Mouse (Mus musculus): Measurements from ENCODE around the gene Csrnp3. TPM values are rescaled to one million over a fixed set of nuclear protein-coding genes. Genes with fewer than 3 reads are reported as not detected.

Csrnp3 gene
- polyA plus RNA-seq, 1 experiment from 2014 or later: not detected

DNA sequence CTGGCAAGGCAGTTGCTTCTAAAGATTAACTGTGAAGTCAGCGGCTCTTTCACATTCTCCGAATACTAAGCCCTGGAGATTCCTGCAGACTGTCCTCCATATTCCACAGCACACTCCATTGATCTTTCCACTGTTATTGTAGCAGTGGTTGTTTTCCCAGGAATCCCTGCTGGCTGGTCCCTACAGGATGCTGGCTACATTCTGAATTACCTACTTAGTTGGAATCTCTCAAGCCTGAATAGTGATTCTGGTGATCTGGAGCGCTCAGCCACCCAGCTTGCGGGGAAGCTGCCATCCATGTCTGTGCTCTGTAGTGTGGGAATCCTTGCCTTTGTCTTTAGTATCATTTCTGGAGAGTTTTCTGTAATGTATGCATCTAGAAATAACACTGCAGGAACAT is 51.5 kb downstream of the Csrnp3 start:
- no peak for DNase-seq
- WGBS (ENCODE audit: insufficient replicate concordance): 54% methylated on average over 4 of the region's 4 CpGs
- H3K36me3 ChIP-seq (replicated peaks; ENCODE audit: insufficient read depth, low read length): no peaks in the 10 kb centered on the region
- no peak overlapping the region for H3K27ac ChIP-seq (ENCODE audit: low read depth)
- no peak overlapping the region for H3K4me3 ChIP-seq (ENCODE audit: low read depth, low read length)
- no peak overlapping the region for H3K9ac ChIP-seq (replicated peaks)
- no peaks in the 10 kb centered on the region for H3K27me3 ChIP-seq (ENCODE audit: insufficient read depth, low read length)
- ATAC-seq: no peak
- no peaks in the 10 kb centered on the region for H3K4me1 ChIP-seq (ENCODE audit: insufficient read depth)
- TF ChIP-seq EP300 (IDR thresholded peaks at IDR 0.05; ENCODE audit: low read depth) (no peak), CTCF (IDR thresholded peaks at IDR 0.05; ENCODE audit: low read depth) (no peak)
- H3K9me3 ChIP-seq (ENCODE audit: low read length): no peaks in the 10 kb centered on the region
- H3K4me2 ChIP-seq (ENCODE audit: low read depth, low read length): no peak overlapping the region

DNA sequence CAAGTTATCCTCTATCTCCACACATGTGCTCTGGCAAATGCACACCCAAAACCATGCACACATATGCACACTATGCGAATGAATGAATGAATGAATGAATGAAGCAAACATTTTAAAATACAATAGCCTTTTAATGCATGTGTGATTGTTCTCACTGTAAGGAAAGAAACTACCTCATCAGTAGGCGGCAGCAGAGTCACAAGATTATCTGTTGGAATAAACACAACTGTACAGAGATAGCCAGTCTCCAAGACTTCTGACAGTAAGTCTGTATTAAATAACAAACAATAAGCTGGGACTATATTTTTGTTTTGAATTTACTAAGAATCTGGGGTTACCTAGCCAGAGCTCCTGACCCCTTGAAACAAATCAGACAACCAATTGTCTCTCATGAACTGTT is 53.9 kb downstream of the Csrnp3 start:
- no peaks in the 10 kb centered on the region for H3K9me3 ChIP-seq (ENCODE audit: low read length)
- no peaks in the 10 kb centered on the region for H3K27me3 ChIP-seq (ENCODE audit: insufficient read depth, low read length)
- H3K4me2 ChIP-seq (ENCODE audit: low read depth, low read length): no peak overlapping the region
- H3K27ac ChIP-seq (ENCODE audit: low read depth): no peak overlapping the region
- TF ChIP-seq CTCF (IDR thresholded peaks at IDR 0.05; ENCODE audit: low read depth) (no peak), EP300 (IDR thresholded peaks at IDR 0.05; ENCODE audit: low read depth) (no peak)
- DNase-seq (no peak), ATAC-seq (no peak)
- H3K9ac ChIP-seq (replicated peaks): no peak overlapping the region
- no peaks in the 10 kb centered on the region for H3K36me3 ChIP-seq (replicated peaks; ENCODE audit: insufficient read depth, low read length)
- H3K4me3 ChIP-seq (ENCODE audit: low read depth, low read length): no peak overlapping the region
- 72% methylated on average over 2 of the region's 2 CpGs for WGBS (ENCODE audit: insufficient replicate concordance)
- no peaks in the 10 kb centered on the region for H3K4me1 ChIP-seq (ENCODE audit: insufficient read depth)

DNA sequence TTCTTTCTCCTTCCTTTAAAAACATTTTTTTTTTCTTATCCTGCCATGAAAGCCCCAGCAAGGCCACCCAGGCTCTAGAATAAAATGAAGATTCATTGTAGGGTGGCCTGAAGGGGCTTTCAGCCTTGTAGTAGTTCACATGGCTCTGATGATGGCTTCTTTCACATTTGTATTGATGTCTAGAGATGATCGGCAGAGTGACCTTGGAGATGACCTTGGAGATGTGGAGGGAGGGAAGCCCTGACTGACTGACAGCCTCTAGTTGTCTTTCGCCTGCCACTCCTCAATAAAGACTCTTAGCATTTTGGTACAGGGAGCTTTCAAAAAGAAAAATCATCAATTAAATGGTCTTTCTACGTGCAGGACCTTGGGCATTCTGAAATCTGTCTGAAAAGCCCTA is 63.0 kb downstream of the Csrnp3 start:
- H3K9me3 ChIP-seq (ENCODE audit: low read length): no peaks in the 10 kb centered on the region
- WGBS (ENCODE audit: insufficient replicate concordance): 69% methylated on average over 3 of the region's 3 CpGs
- no peak overlapping the region for H3K4me2 ChIP-seq (ENCODE audit: low read depth, low read length)
- no peak overlapping the region for H3K27ac ChIP-seq (ENCODE audit: low read depth)
- no peaks in the 10 kb centered on the region for H3K36me3 ChIP-seq (replicated peaks; ENCODE audit: insufficient read depth, low read length)
- ATAC-seq: no peak
- DNase-seq: no peak
- H3K27me3 ChIP-seq (ENCODE audit: insufficient read depth, low read length): no peaks in the 10 kb centered on the region
- no peak overlapping the region for H3K4me3 ChIP-seq (ENCODE audit: low read depth, low read length)
- H3K9ac ChIP-seq (replicated peaks): no peak overlapping the region
- H3K4me1 ChIP-seq (ENCODE audit: insufficient read depth): no peaks in the 10 kb centered on the region
- TF ChIP-seq EP300 (IDR thresholded peaks at IDR 0.05; ENCODE audit: low read depth) (no peak), CTCF (IDR thresholded peaks at IDR 0.05; ENCODE audit: low read depth) (no peak)

DNA sequence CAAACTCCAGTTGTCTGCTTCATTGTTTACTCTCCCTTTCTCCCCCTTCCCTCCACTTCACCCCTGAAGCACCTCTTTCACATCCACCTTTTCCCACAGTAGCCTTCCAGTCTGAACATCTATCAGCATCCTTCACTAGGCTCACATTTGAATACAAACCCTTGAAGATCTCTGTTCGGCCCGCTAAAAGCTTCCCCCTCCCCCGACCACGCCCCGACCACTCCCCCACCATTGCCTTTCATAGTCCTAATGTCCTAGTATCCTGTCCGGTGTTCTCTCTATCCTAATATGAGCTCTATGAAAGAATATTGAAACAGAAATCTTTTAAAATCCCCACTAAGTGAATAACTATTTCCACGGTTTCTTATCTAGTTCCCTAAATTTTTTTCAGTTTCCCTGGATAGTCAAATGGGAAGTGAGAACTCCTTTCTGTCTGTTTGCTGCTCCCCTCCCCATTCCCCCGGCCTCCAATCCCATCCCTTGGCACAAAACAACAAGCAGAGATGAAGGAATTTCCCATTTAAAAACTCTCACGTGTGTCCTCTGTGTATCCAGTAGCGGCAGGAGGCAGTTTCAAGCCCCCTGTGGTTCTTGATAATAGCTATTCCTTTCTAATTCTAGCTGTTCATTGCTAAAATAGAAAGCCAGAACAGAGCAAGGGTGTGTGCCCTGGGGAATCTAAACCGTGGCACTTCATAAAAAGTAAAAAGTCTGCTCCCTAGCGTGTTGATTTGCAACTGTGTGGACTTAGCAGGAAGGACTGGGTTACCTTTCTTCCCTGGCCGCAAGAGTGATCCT is 64.4 kb downstream of the Csrnp3 start:
- no peak overlapping the region for H3K4me3 ChIP-seq (ENCODE audit: low read depth, low read length)
- H3K9me3 ChIP-seq (ENCODE audit: low read length): no peaks in the 10 kb centered on the region
- no peaks in the 10 kb centered on the region for H3K36me3 ChIP-seq (replicated peaks; ENCODE audit: insufficient read depth, low read length)
- H3K27ac ChIP-seq (ENCODE audit: low read depth): no peak overlapping the region
- no peaks in the 10 kb centered on the region for H3K4me1 ChIP-seq (ENCODE audit: insufficient read depth)
- no peak overlapping the region for H3K4me2 ChIP-seq (ENCODE audit: low read depth, low read length)
- TF ChIP-seq EP300 (IDR thresholded peaks at IDR 0.05; ENCODE audit: low read depth) (no peak), CTCF (IDR thresholded peaks at IDR 0.05; ENCODE audit: low read depth) (no peak)
- no peaks in the 10 kb centered on the region for H3K27me3 ChIP-seq (ENCODE audit: insufficient read depth, low read length)
- WGBS (ENCODE audit: insufficient replicate concordance): 31% methylated on average over 13 of the region's 13 CpGs
- no peak for DNase-seq
- no peak for ATAC-seq
- no peak overlapping the region for H3K9ac ChIP-seq (replicated peaks)

DNA sequence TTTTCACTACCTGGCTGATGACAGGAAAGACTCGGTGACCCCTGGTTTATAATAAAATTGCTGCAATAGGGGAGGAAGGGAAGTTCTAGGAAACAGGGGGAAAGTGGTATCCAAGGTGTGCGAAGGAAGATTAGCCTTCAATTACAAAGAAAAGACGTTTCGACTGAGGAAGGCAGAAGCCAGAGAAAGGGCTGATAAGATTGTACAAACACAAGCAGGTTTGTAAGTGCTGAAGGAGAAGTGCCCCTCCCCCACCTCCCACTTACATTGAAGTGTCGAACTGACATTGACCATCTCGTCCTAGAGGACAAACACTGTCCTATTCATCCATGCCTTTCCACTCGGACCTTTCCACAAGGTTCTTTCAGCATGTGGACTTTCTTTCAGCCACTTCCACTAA is 70.4 kb downstream of the Csrnp3 start:
- no peak for ATAC-seq
- WGBS (ENCODE audit: insufficient replicate concordance): 29% methylated on average over 7 of the region's 7 CpGs
- Histone ChIP-seq H3K27ac (ENCODE audit: low read depth) (no peak overlapping the region), H3K9ac (replicated peaks) (no peak overlapping the region), H3K4me2 (ENCODE audit: low read depth, low read length) (no peak overlapping the region), H3K9me3 (ENCODE audit: low read length) (no peaks in the 10 kb centered on the region), H3K4me3 (ENCODE audit: low read depth, low read length) (no peak overlapping the region), H3K4me1 (ENCODE audit: insufficient read depth) (no peaks in the 10 kb centered on the region), H3K27me3 (ENCODE audit: insufficient read depth, low read length) (no peaks in the 10 kb centered on the region), H3K36me3 (replicated peaks; ENCODE audit: insufficient read depth, low read length) (no peaks in the 10 kb centered on the region)
- no peak for DNase-seq
- TF ChIP-seq EP300 (IDR thresholded peaks at IDR 0.05; ENCODE audit: low read depth): no peak
- TF ChIP-seq CTCF (IDR thresholded peaks at IDR 0.05; ENCODE audit: low read depth): no peak

DNA sequence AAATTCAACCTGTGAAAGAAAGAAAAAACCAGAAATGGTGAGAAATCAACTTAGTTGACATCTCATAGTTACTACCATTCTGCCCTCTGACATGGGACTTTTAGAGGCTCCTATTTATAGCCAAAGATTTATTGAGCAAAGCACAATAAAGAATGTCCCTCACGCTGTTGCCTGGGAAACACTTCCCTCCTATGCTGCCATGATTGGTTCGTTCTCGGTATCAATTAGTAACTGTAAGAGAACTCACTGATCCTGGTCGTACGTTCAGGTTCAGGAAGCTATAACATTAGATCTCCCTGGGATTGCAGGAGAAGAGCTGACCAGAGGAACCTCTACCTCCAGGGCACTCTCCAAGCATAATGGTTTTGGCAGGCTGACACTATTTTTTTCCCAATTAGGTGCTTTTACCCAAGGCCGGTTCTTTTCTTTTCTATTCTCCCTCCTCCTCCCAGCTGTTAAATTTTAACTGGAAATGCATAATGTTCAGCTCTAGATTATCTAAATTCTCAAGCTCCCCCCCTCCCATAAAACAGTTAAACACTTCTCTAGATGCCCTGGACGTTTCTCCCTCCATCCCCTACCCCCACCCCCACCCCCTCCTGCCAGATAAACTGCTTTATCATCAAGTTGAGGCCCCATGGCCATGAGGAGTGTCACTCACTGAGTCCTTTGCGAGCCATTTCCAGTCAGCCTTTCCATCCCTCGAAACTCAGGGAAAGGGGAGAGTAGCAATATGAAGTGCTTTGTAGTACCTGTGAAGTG is 75.3 kb downstream of the Csrnp3 start:
- Histone ChIP-seq H3K4me2 (ENCODE audit: low read depth, low read length) (no peak overlapping the region), H3K9ac (replicated peaks) (no peak overlapping the region), H3K4me1 (ENCODE audit: insufficient read depth) (no peaks in the 10 kb centered on the region), H3K36me3 (replicated peaks; ENCODE audit: insufficient read depth, low read length) (no peaks in the 10 kb centered on the region), H3K9me3 (ENCODE audit: low read length) (no peaks in the 10 kb centered on the region), H3K27me3 (ENCODE audit: insufficient read depth, low read length) (no peaks in the 10 kb centered on the region), H3K27ac (ENCODE audit: low read depth) (no peak overlapping the region), H3K4me3 (ENCODE audit: low read depth, low read length) (no peak overlapping the region)
- ATAC-seq (no peak), DNase-seq (no peak)
- WGBS (ENCODE audit: insufficient replicate concordance): 33% methylated on average over 9 of the region's 9 CpGs
- TF ChIP-seq CTCF (IDR thresholded peaks at IDR 0.05; ENCODE audit: low read depth) (no peak), EP300 (IDR thresholded peaks at IDR 0.05; ENCODE audit: low read depth) (no peak)

Data from liver, postnatal 0 days (tissue).